Comparison of ENCODE assay signal across 21 mouse cellular contexts in the genomic region with DNA sequence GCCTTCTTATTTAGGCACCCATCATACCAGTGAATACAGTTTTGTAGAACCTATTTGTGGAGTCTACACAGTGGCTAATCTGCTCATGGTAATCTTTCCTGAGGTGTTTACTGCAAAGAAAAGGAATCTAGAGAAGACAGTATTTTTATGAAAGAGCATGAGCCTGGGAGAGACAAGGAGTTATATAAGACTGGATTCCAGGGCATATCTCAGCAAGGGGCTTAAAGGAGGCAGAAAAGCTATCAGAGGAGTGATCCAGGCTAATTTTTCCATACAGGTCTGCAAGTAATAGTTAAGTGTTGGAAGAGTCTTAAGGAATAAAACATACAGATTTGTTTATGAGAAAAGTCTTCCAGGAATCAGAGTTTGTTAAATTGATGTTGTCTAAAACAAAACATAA.
DNase-seq lines count a peak whose midpoint lies in the region; ATAC-seq lines count a peak whose summit lies in the region.
"Had no signal": no experiment of that assay in that cellular context is flagged by ENCODE, and none has a peak within 500 bp of the region (broad histone marks: within the 10 kb centered on the region; RNA-seq: fewer than 3 reads in every experiment).

No protein-coding gene starts in this region.

- peak; percentile 93 for ATAC-seq in cerebellum, adult (ENCODE audit: insufficient number of reproducible peaks, low FRiP score, low TSS enrichment)
- ATAC-seq in frontal cortex, adult (ENCODE audit: low TSS enrichment) = 0 out of 2 replicates have a peak, but pooled peaks have one; percentile 24
- ATAC-seq: activated CD4-positive, CD25-positive, alpha-beta regulatory T cell, adult 4 months; CD4-positive, CD25-positive, alpha-beta regulatory T cell, adult 4 months; Patski had no signal

- no peak for DNase-seq in cerebellum, postnatal 36 days
- peak; percentile 37 for DNase-seq in cerebellum, adult 9-10 months
- DNase-seq in cerebellum, adult 11 months = no peak
- DNase-seq in frontal cortex, postnatal 36 days (ENCODE audit: low spot score in 2 of 2) = no peak
- DNase-seq in brain, adult 2 months (ENCODE audit: low read depth, low spot score) = peak; percentile 57
- DNase-seq in layer of hippocampus, adult 18-20 months (ENCODE audit: low spot score in 2 of 2) = no peak
- DNase-seq: adrenal gland, adult 2 months; adrenal gland, adult 8-10 months; adrenal gland, postnatal 10 days; adrenal gland, postnatal 14 days; adrenal gland, postnatal 25 days; adrenal gland, postnatal 36 days; B cell, adult 2 months; cerebellum, adult 11-12 months; cerebellum, adult 18-20 months; cerebellum, adult 8-10 months had no signal

Comparison
In these comparisons a context has a peak if more than half of its experiments do, and no peak if none do; other contexts are left out.
1. DNase-seq: peak in cerebellum, adult 9-10 months (single experiment) and brain, adult 2 months (single experiment); none in cerebellum, postnatal 36 days (0 of 2), cerebellum, adult 11 months (single experiment), frontal cortex, postnatal 36 days (0 of 2) and layer of hippocampus, adult 18-20 months (0 of 2).